Mouse (Mus musculus) embryonic facial prominence, embryonic 13.5 days (tissue): Measurements from ENCODE around the gene Ubac2. TPM values are rescaled to one million over a fixed set of nuclear protein-coding genes. Genes with fewer than 3 reads are reported as not detected.

Source experiments
- ATAC-seq: fragments of 200-750 bp; cut with Nextera tagmentation; 2 replicates; pipeline ENCODE4 v1.8.0; 2017; ENCODE audit warnings: low read depth; ENCODE audit not compliant: insufficient number of reproducible peaks, insufficient read depth, low FRiP score, low TSS enrichment
- H3K27ac ChIP-seq: fragments of 300-500 bp; sonication (generic); 2 replicates; pipeline ENCODE4 v1.5.1; 2015; ENCODE audit warnings: moderate library complexity, mild to moderate bottlenecking, inconsistent platforms
- H3K27me3 ChIP-seq: fragments of 300-500 bp; sonication (generic); 2 replicates; pipeline ENCODE4 v1.6.1; 2015; ENCODE audit warnings: mild to moderate bottlenecking, inconsistent platforms
- H3K36me3 ChIP-seq: fragments of 300-500 bp; sonication (generic); 2 replicates; pipeline ENCODE4 v1.6.1; 2015; ENCODE audit warnings: mild to moderate bottlenecking, inconsistent platforms
- H3K4me1 ChIP-seq: fragments of 300-500 bp; sonication (generic); 2 replicates; pipeline ENCODE4 v1.6.1; 2015; ENCODE audit warnings: inconsistent platforms
- H3K4me2 ChIP-seq: fragments of 300-500 bp; sonication (generic); 2 replicates; pipeline ENCODE4 v1.6.1; 2015; ENCODE audit warnings: moderate library complexity, mild to moderate bottlenecking, inconsistent platforms
- H3K4me3 ChIP-seq: fragments of 300-500 bp; sonication (generic); 2 replicates; pipeline ENCODE4 v1.5.1; 2015; ENCODE audit warnings: mild to moderate bottlenecking, inconsistent platforms
- H3K9ac ChIP-seq: fragments of 300-500 bp; sonication (generic); 2 replicates; pipeline ENCODE4 v1.6.1; 2015; ENCODE audit warnings: mild to moderate bottlenecking, inconsistent platforms
- H3K9me3 ChIP-seq: fragments of 300-500 bp; sonication (generic); 2 replicates; pipeline ENCODE4 v1.6.1; 2016; ENCODE audit warnings: inconsistent platforms
- WGBS: fragments of 180-500 bp; shearing (Covaris S2); methylation state at CpG from one replicate; pipeline ENCODE4 v1.1.7; 2015; ENCODE audit warnings: mixed read lengths; 5-methylcytosine and 5-hydroxymethylcytosine counted together
- polyA plus RNA-seq: library from polyadenylated mRNA; unstranded; fragments of >200 nt; fragmentation: Nextera tagmentation; extraction: Ambion mirVana; gene quantifications from 2 replicates; pipeline ENCODE4 v1.2.1, GENCODE M21; 2015

Ubac2 gene
- polyA plus RNA-seq, 1 experiment from 2014 or later, result 72.9 TPM

DNA sequence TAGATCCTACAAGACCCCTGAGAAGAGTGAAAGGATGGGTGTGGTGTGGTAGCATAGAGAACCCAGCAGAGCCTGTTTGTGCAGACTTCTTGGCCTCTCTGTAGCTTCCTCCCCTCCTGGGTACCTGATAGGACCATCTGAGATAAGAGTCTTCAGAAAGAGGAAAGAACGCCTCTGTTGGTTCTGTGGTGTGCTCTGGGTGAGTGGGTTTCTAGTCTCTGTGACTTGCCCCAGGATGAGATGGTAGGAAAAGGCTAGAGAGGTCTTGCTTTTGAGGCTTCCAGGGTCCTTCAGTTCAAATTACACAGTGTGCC, 117.1 kb downstream of the Ubac2 start:
- WGBS, result 89% methylated on average over 1 of the region's 1 CpGs
- H3K27me3 ChIP-seq, result no peaks in the 10 kb centered on the region
- H3K9me3 ChIP-seq, result no peaks in the 10 kb centered on the region
- no peak overlapping the region for H3K4me3 ChIP-seq
- H3K4me1 ChIP-seq, result no peaks in the 10 kb centered on the region; the same call in 1 of the 2 replicates
- H3K27ac ChIP-seq, result no peak overlapping the region
- peaks cover 46% of the 10 kb centered on the region for H3K36me3 ChIP-seq
- H3K4me2 ChIP-seq, result no peak overlapping the region
- no peak overlapping the region for H3K9ac ChIP-seq
- no peak for ATAC-seq

DNA sequence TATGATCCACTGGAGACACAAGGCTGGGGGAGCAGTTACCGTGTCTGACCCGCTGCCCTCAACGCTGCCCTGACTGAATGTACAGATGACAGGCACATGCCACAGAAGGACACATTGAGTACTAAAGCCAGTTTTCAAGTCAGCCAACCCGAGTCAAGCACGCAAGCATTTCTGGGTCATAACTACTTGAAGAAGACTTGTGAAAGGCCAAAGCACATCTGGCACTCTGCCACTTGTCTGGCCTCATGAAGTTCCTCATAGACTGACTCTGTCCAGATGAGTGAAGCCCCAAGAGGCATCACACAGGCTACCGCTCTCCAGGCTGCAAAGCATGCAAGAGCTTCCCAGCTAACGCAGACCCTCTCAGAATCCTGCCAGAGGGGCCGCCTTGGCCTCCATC, 118.4 kb downstream of the Ubac2 start:
- H3K27me3 ChIP-seq, result no peaks in the 10 kb centered on the region
- no peak overlapping the region for H3K4me2 ChIP-seq
- H3K9me3 ChIP-seq, result no peaks in the 10 kb centered on the region
- no peaks in the 10 kb centered on the region; the same call in 1 of the 2 replicates for H3K4me1 ChIP-seq
- no peak overlapping the region for H3K4me3 ChIP-seq
- H3K9ac ChIP-seq, result no peak overlapping the region
- peaks cover 43% of the 10 kb centered on the region for H3K36me3 ChIP-seq
- no peak for ATAC-seq
- WGBS, result 86% methylated on average over 8 of the region's 8 CpGs
- H3K27ac ChIP-seq, result no peak overlapping the region

DNA sequence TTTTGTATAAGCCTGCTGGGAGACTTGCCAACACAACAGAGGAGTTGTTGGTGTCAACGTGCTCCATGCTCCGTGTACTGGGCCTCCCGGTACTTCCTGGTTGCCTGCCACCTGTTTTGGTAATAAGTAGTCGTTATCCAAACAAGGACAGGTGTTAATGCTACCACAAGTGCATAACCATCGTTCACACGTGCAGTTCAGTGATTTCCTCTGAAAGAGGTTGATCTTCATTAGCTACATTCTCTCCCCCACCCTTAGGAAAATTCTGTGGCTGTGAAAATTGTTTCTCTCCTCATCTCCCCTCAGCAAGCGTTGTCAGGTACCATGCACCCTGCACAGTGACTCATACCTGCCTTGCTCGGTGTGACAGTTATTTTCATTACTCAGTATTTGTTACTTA, 121.0 kb downstream of the Ubac2 start:
- ATAC-seq, result no peak
- Histone ChIP-seq H3K4me2 (no peak overlapping the region), H3K9me3 (no peaks in the 10 kb centered on the region), H3K27ac (no peak overlapping the region), H3K36me3 (peaks cover 35% of the 10 kb centered on the region), H3K27me3 (no peaks in the 10 kb centered on the region), H3K4me3 (no peak overlapping the region), H3K9ac (no peak overlapping the region), H3K4me1 (no peaks in the 10 kb centered on the region)
- 81% methylated on average over 8 of the region's 8 CpGs for WGBS

DNA sequence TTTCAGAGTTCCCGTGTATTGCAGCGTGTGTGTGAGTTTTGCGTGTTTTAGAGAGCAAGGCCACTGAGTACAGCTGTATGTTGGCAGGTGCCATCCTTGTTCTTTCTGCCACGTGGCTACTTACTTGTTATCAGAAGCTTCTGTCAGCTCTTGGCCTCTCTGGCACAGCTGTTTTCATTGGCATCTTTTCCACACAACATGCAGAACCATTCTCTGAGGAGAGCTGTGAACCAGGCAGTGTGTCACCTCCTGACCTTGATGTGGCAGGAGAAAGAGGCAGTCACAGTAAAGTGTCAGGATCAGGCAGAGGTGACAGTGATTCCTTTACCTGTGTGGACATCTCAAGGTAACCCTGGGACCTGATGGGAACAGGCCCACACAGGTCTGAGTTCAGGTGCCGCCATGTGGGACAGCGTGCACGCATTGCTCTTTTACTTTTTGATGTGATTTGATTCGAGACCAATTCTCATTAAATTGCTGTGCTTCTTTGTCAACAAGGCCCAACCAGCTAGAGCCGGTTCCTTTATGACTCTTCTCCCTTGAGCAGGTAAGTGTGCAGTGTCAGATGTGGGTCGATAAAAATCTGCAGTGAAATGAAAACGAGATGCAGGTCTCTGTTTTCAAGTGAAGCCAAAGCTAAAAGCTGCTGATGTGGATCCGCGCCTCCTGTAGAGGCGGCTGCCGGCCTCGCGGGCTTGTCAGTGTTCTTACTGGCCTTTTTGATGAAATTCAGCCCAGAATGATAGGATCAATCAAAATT, 122.1 kb downstream of the Ubac2 start:
- H3K4me1 ChIP-seq, result no peaks in the 10 kb centered on the region
- H3K36me3 ChIP-seq, result peaks cover 25% of the 10 kb centered on the region
- no peak overlapping the region for H3K4me2 ChIP-seq
- H3K27ac ChIP-seq, result no peak overlapping the region
- ATAC-seq, result no peak
- no peak overlapping the region for H3K9ac ChIP-seq
- no peaks in the 10 kb centered on the region for H3K9me3 ChIP-seq
- H3K4me3 ChIP-seq, result no peak overlapping the region
- WGBS, result 92% methylated on average over 17 of the region's 17 CpGs
- H3K27me3 ChIP-seq, result no peaks in the 10 kb centered on the region

DNA sequence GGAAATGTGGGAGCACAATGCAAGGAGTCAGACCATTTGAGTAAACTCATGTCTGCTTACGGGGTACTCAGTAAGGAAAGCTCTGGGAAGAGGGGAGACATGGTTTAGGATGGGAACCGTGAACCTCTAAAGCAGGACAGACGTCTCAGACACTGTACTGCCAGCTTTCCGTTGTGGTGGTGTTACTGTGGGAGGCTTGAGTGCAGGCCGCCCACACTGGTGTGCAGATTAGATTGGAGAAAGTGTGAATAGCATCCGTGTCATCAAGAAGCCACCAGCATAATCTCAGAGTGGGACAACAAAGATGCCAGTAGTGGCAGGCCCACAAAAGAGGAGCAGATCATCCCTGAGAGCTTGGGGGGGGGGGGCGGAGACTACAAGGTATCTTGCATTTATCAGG, 123.8 kb downstream of the Ubac2 start:
- WGBS, result 90% methylated on average over 7 of the region's 7 CpGs
- Histone ChIP-seq H3K9me3 (no peaks in the 10 kb centered on the region), H3K27me3 (no peaks in the 10 kb centered on the region), H3K36me3 (peaks cover 9% of the 10 kb centered on the region; the same call in 1 of the 2 replicates), H3K4me3 (no peak overlapping the region), H3K9ac (no peak overlapping the region), H3K4me2 (no peak overlapping the region), H3K27ac (no peak overlapping the region), H3K4me1 (no peaks in the 10 kb centered on the region)
- ATAC-seq, result no peak

DNA sequence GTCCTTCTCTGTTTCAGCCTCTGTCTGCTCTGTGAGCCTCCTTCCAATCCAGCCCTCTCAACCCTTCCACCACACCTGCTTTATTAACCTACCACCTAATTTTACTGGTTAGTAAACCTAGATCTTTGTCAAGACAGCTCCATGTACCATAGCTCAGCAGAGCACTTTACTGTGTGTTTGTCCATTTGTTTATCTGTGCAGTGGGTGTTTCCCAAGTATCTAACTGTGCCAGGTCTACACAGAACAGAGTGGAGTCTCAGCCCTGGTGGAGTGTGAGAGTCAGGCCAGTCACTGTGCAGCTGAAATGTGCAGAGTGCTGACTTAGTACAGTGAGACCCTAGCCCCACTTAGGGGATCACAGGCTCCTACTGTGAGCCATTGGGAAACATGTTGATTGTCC, 125.4 kb downstream of the Ubac2 start:
- Histone ChIP-seq H3K9me3 (no peaks in the 10 kb centered on the region), H3K36me3 (peaks cover 5% of the 10 kb centered on the region), H3K4me1 (no peaks in the 10 kb centered on the region), H3K27ac (no peak overlapping the region), H3K4me3 (no peak overlapping the region), H3K9ac (no peak overlapping the region), H3K27me3 (no peaks in the 10 kb centered on the region), H3K4me2 (no peak overlapping the region)
- no peak for ATAC-seq

DNA sequence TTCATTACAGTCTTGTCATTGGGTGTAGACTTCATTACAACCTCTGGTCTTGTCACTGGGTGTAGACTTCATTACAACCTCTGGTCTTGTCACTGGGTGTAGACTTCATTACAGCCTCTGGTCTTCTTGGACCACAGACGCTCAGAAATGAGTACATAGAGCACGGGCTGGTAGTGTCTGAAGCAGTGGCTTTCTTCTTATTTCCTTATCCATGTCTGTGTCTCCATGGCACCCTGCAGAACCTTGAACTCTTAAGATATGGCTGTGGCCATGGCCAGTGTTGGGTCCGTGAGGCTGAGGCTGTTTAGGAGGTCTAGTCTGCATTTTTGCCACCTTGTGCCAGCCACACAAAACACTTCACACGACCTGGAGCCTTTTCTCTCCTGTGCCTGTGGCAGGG, 129.8 kb downstream of the Ubac2 start:
- H3K27ac ChIP-seq, result no peak overlapping the region
- H3K36me3 ChIP-seq, result peaks cover 37% of the 10 kb centered on the region
- H3K4me2 ChIP-seq, result no peak overlapping the region
- no peak overlapping the region for H3K4me3 ChIP-seq
- 0 out of 2 replicates have a peak, but pooled peaks cover 7% of the 10 kb centered on the region for H3K4me1 ChIP-seq
- no peak overlapping the region for H3K9ac ChIP-seq
- WGBS, result 93% methylated on average over 4 of the region's 4 CpGs
- ATAC-seq, result no peak
- no peaks in the 10 kb centered on the region for H3K27me3 ChIP-seq
- no peaks in the 10 kb centered on the region for H3K9me3 ChIP-seq

DNA sequence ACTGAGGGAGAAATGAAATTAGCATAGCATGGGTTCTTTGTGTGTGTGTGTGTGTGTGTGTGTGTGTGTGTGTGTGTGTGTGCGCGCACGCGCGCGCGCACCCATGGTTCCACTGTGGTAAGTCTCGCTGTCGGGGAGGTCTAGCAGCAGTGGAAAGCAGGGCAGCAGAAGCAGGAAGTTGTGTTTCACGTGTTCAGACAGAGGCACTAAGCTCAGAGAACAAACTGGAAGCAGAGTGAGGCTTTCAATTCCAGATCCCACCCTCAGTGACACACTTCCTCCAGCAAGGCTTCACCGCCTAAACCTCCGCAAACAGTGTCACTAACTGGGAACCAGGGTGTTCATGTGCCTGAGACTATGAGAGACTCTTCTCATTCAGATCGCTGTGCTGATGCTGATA, 131.1 kb downstream of the Ubac2 start:
- H3K9ac ChIP-seq, result no peak overlapping the region
- ATAC-seq, result no peak
- H3K27ac ChIP-seq, result no peak overlapping the region
- H3K27me3 ChIP-seq, result no peaks in the 10 kb centered on the region
- WGBS, result 88% methylated on average over 13 of the region's 13 CpGs
- H3K4me1 ChIP-seq, result 0 out of 2 replicates have a peak, but pooled peaks cover 7% of the 10 kb centered on the region
- H3K9me3 ChIP-seq, result no peaks in the 10 kb centered on the region
- no peak overlapping the region for H3K4me2 ChIP-seq
- peaks cover 39% of the 10 kb centered on the region for H3K36me3 ChIP-seq
- H3K4me3 ChIP-seq, result no peak overlapping the region

DNA sequence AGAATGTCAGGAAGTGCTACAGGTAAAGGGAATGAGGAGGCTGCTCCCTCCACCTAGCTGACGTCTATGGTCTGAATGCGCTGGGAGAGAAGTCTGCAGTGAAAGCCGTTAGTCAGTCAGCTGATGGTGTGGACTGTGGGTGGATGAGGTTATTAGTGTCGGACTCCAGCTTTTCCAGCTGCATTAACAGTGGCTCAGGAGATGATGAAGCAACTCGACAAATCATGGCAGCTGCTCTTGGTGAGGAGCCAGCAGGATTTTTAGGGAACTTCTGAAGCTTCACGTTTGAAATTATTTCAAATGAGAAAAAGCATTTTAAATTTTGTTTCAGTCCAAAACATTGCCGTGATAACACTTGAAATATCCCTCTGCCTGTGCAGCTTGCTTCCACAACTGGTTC, 131.9 kb downstream of the Ubac2 start:
- Histone ChIP-seq H3K36me3 (peaks cover 39% of the 10 kb centered on the region), H3K27ac (no peak overlapping the region), H3K4me1 (0 out of 2 replicates have a peak, but pooled peaks cover 7% of the 10 kb centered on the region), H3K9me3 (no peaks in the 10 kb centered on the region), H3K27me3 (no peaks in the 10 kb centered on the region), H3K4me3 (no peak overlapping the region), H3K9ac (no peak overlapping the region), H3K4me2 (no peak overlapping the region)
- ATAC-seq, result no peak
- WGBS, result 80% methylated on average over 7 of the region's 7 CpGs

DNA sequence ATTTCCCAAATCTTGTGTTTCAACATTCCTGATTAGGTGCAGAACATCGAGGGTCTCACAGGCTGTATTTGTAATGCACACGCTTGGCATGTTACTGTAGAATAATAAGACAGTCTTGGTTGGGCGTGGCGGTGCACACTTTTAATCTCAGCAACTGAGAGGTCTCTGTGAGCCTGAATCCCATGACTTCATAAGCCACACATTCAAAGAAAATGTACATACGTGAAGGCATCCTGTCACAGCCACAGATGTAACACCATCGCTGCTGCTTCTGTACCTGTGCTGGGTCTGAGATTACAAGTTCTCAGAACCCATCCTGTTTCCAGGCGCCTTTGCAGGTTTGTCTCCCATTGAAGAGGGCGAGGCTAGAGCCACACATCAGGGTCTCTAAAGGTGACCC, 133.3 kb downstream of the Ubac2 start:
- Histone ChIP-seq H3K9ac (no peak overlapping the region), H3K4me1 (0 out of 2 replicates have a peak, but pooled peaks cover 7% of the 10 kb centered on the region), H3K4me2 (no peak overlapping the region), H3K4me3 (no peak overlapping the region), H3K27me3 (no peaks in the 10 kb centered on the region), H3K27ac (no peak overlapping the region), H3K36me3 (peaks cover 39% of the 10 kb centered on the region), H3K9me3 (no peaks in the 10 kb centered on the region)
- 85% methylated on average over 8 of the region's 8 CpGs for WGBS
- ATAC-seq, result no peak

DNA sequence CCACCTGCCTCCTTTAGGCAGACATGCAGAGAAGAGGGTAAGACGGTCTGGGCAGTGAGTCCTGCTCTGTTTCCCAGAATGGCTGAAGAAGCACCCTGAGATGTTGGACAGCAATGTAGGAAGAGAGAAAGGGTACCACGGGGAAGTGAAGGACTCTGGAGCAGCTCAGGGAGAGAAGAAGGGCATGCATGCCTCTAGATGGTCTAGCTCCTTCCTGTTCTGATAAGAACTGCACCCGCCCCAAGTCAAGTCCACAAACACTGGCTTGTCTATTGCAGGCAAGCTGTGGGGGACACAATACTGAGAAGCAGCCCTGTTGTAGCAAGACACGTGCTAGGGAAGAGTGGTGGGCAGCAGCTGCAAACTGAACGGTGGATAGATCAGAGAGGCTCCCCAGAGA, 133.8 kb downstream of the Ubac2 start:
- Histone ChIP-seq H3K27ac (no peak overlapping the region), H3K4me3 (no peak overlapping the region), H3K4me1 (0 out of 2 replicates have a peak, but pooled peaks cover 7% of the 10 kb centered on the region), H3K36me3 (peaks cover 39% of the 10 kb centered on the region), H3K9ac (no peak overlapping the region), H3K27me3 (no peaks in the 10 kb centered on the region), H3K9me3 (no peaks in the 10 kb centered on the region), H3K4me2 (no peak overlapping the region)
- ATAC-seq, result no peak
- 65% methylated on average over 5 of the region's 5 CpGs for WGBS

DNA sequence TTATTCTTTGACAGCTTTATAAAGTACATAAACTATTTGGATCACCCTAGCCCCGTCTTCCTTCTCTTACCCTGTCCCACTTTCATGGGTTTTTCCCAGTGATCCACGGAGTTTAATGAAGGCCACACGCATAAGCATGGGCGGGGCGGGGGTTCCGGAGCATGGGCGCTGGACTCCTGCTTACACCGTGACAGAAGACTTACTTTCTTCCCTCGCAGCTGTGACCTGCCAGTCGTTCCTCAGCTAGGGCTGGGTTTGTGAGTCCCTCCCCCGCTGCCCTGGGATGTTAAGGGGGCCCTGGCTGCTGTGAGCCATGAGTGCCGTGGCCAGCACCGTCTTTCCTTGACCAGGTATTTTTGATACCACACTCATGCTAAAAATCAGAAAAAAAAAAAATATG, 134.4 kb downstream of the Ubac2 start:
- no peak for ATAC-seq

More for the DNA sequence above, 134.4 kb downstream of the Ubac2 start:
- Histone ChIP-seq H3K9ac (no peak overlapping the region), H3K36me3 (peaks cover 39% of the 10 kb centered on the region), H3K4me3 (no peak overlapping the region), H3K27me3 (no peaks in the 10 kb centered on the region), H3K4me2 (no peak overlapping the region), H3K4me1 (0 out of 2 replicates have a peak, but pooled peaks cover 7% of the 10 kb centered on the region), H3K9me3 (no peaks in the 10 kb centered on the region), H3K27ac (no peak overlapping the region)
- 62% methylated on average over 13 of the region's 13 CpGs for WGBS
